Mouse (Mus musculus): ENCODE data around the gene Stxbp4. TPM values are rescaled to one million over a fixed set of nuclear protein-coding genes. Genes with fewer than 3 reads are reported as not detected.

The Stxbp4 gene
- total and polyA plus RNA-seq, 3 experiments: 4.0 to 4.9 TPM; not detected in 1

DNA sequence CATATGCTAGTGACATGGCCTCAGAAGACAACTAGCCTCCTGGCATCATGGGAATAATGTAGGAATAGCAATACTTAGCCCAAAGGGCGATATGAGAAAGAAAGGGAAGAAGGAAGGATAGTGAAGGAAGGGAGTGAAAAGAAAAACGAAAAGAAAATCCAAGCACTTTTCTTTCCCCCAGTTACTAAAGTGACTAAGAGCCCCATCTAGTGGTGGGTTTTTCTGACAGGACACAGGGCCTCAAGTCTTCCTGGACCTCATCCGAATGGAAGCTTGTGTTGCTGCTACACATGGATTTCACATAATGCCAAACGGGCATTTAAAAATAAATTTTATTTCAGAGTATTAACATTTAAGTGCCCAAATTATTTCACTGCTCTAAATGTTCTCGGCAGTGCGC is 14.4 kb downstream of the Stxbp4 start (continued):
- TF ChIP-seq NELFE (IDR thresholded peaks at IDR 0.05; ENCODE audit: low read depth, low read length) (no peak), JUND (IDR thresholded peaks at IDR 0.05; ENCODE audit: low read depth, low read length) (no peak), E2F4 (IDR thresholded peaks at IDR 0.05; ENCODE audit: borderline replicate concordance, low read depth, low read length) (no peak)

- peaks cover 0 to 2% of the 10 kb centered on the region in 2 experiments; a peak in 2 of 4 replicates for H3K36me3 ChIP-seq (ENCODE audit: control insufficient read depth in 1 of 2, insufficient read depth in 2 of 2, low read length in 2 of 2)
- DNase-seq (ENCODE audit: low read depth, low spot score): no peak
- TF ChIP-seq MYB (IDR thresholded peaks at IDR 0.05; ENCODE audit: low read depth, low read length) (no peak), POLR2A (IDR thresholded peaks at IDR 0.05; ENCODE audit: control insufficient read depth in 1 of 2, insufficient read depth in 1 of 2, low read depth in 1 of 2, low read length in 2 of 2, poor library complexity in 1 of 2) (no peak), ZKSCAN1 (IDR thresholded peaks at IDR 0.05; ENCODE audit: low read depth, low read length) (no peak), MAZ (IDR thresholded peaks at IDR 0.05; ENCODE audit: low read depth, low read length) (no peak), JUND (IDR thresholded peaks at IDR 0.05; ENCODE audit: low read depth, low read length) (no peak), USF1 (IDR thresholded peaks at IDR 0.05; ENCODE audit: low read depth, low read length) (no peak), SIN3A (IDR thresholded peaks at IDR 0.05; ENCODE audit: low read length) (no peak), CHD1 (IDR thresholded peaks at IDR 0.05; ENCODE audit: low read depth, low read length) (no peak), UBTF (IDR thresholded peaks at IDR 0.05; ENCODE audit: borderline replicate concordance, insufficient read depth, low read depth, low read length) (no peak), KAT2A (conservative IDR thresholded peaks at IDR 0.05; ENCODE audit: low read depth, low read length) (no peak), E2F4 (IDR thresholded peaks at IDR 0.05; ENCODE audit: borderline replicate concordance, low read depth, low read length) (no peak), CHD2 (IDR thresholded peaks at IDR 0.05; ENCODE audit: low read length) (no peak), MAX (IDR thresholded peaks at IDR 0.05; ENCODE audit: low read length) (no peak), MEF2A (IDR thresholded peaks at IDR 0.05; ENCODE audit: extremely low read depth, insufficient replicate concordance, low read depth, low read length, poor library complexity, severe bottlenecking) (no peak), TAL1 (IDR thresholded peaks at IDR 0.05; ENCODE audit: low read length) (no peak), RCOR1 (IDR thresholded peaks at IDR 0.05; ENCODE audit: low read depth, low read length) (no peak), ZC3H11A (IDR thresholded peaks at IDR 0.05; ENCODE audit: low read depth, low read length) (no peak)
- no peaks in the 10 kb centered on the region for H3K79me2 ChIP-seq (ENCODE audit: control insufficient read depth, insufficient read depth, low read length, poor library complexity)
- no peak overlapping the region for H3K27ac ChIP-seq (ENCODE audit: control insufficient read depth, low read depth, low read length)
- H3K9me3 ChIP-seq (replicated peaks; ENCODE audit: insufficient read depth, low read length): no peaks in the 10 kb centered on the region
- peaks cover 0 to 3% of the 10 kb centered on the region in 2 experiments; a peak in 1 of 4 replicates for H3K4me1 ChIP-seq (ENCODE audit: control insufficient read depth in 1 of 2, insufficient read depth in 2 of 2, low read length in 2 of 2)
- H3K27me3 ChIP-seq (ENCODE audit: control insufficient read depth in 1 of 2, insufficient read depth in 2 of 2, low read length in 2 of 2): no peaks in the 10 kb centered on the region
- no peak overlapping the region for H3K9ac ChIP-seq (ENCODE audit: control insufficient read depth, low read depth, low read length, poor library complexity, severe bottlenecking)
- no peak overlapping the region for H3K4me3 ChIP-seq (ENCODE audit: control insufficient read depth in 1 of 2, insufficient read depth in 1 of 2, low read depth in 2 of 2, low read length in 2 of 2)
Observed at GRCm38 (mm10) chr11:90622500-90622899, 15.4 kb downstream of the Stxbp4 start.

GRCm38 (mm10) chr11:90622044-90622443 is 15.8 kb downstream of the Stxbp4 start:
- no peak for TF ChIP-seq GABPA (IDR thresholded peaks at IDR 0.05; ENCODE audit: low read depth, low read length)
- no peak for TF ChIP-seq UBTF (IDR thresholded peaks at IDR 0.05; ENCODE audit: borderline replicate concordance, insufficient read depth, low read depth, low read length)
- TF ChIP-seq RCOR1 (IDR thresholded peaks at IDR 0.05; ENCODE audit: low read depth, low read length): no peak
- TF ChIP-seq BHLHE40 (IDR thresholded peaks at IDR 0.05; ENCODE audit: borderline replicate concordance, low read depth, low read length): no peak
- no peak for TF ChIP-seq JUND (IDR thresholded peaks at IDR 0.05; ENCODE audit: low read depth, low read length)
- no peak for TF ChIP-seq KAT2A (conservative IDR thresholded peaks at IDR 0.05; ENCODE audit: low read depth, low read length)
- no peak for TF ChIP-seq ETS1 (IDR thresholded peaks at IDR 0.05; ENCODE audit: low read depth, low read length)
- TF ChIP-seq E2F4 (IDR thresholded peaks at IDR 0.05; ENCODE audit: borderline replicate concordance, low read depth, low read length): no peak
- no peak for TF ChIP-seq NRF1 (IDR thresholded peaks at IDR 0.05; ENCODE audit: insufficient read depth, low read depth, low read length, poor library complexity, severe bottlenecking)
- no peak for TF ChIP-seq NELFE (IDR thresholded peaks at IDR 0.05; ENCODE audit: low read depth, low read length)
- no peak for TF ChIP-seq USF2 (IDR thresholded peaks at IDR 0.05; ENCODE audit: borderline replicate concordance in 1 of 2, insufficient read depth in 1 of 2, low read depth in 1 of 2, low read length in 2 of 2)
- no peak for TF ChIP-seq ELF1 (IDR thresholded peaks at IDR 0.05; ENCODE audit: low read depth, low read length)
- TF ChIP-seq POLR2A (IDR thresholded peaks at IDR 0.05; ENCODE audit: control insufficient read depth in 1 of 2, insufficient read depth in 1 of 2, low read depth in 1 of 2, low read length in 2 of 2, poor library complexity in 1 of 2): no peak
- TF ChIP-seq MAFK (IDR thresholded peaks at IDR 0.05; ENCODE audit: borderline replicate concordance, low read depth, low read length): no peak
- no peak for TF ChIP-seq USF1 (IDR thresholded peaks at IDR 0.05; ENCODE audit: low read depth, low read length)
- TF ChIP-seq CTCF (IDR thresholded peaks at IDR 0.05 in 2 of 3, conservative IDR thresholded peaks at IDR 0.05 in 1 of 3; ENCODE audit: control insufficient read depth in 1 of 3, insufficient read depth in 1 of 3, low read depth in 2 of 3, low read length in 3 of 3, poor library complexity in 1 of 3, severe bottlenecking in 1 of 3): no peak
- TF ChIP-seq CHD1 (IDR thresholded peaks at IDR 0.05; ENCODE audit: low read depth, low read length): no peak
- Histone ChIP-seq H3K27me3 (ENCODE audit: control insufficient read depth in 1 of 2, insufficient read depth in 2 of 2, low read length in 2 of 2) (no peaks in the 10 kb centered on the region), H3K79me2 (ENCODE audit: control insufficient read depth, insufficient read depth, low read length, poor library complexity) (no peaks in the 10 kb centered on the region), H3K36me3 (ENCODE audit: control insufficient read depth in 1 of 2, insufficient read depth in 2 of 2, low read length in 2 of 2) (peaks cover 0 to 2% of the 10 kb centered on the region in 2 experiments; a peak in 2 of 4 replicates), H3K4me3 (ENCODE audit: control insufficient read depth in 1 of 2, insufficient read depth in 1 of 2, low read depth in 2 of 2, low read length in 2 of 2) (no peak overlapping the region), H3K4me1 (ENCODE audit: control insufficient read depth in 1 of 2, insufficient read depth in 2 of 2, low read length in 2 of 2) (peaks cover 0 to 3% of the 10 kb centered on the region in 2 experiments; a peak in 1 of 4 replicates), H3K9ac (ENCODE audit: control insufficient read depth, low read depth, low read length, poor library complexity, severe bottlenecking) (no peak overlapping the region), H3K9me3 (replicated peaks; ENCODE audit: insufficient read depth, low read length) (no peaks in the 10 kb centered on the region), H3K27ac (ENCODE audit: control insufficient read depth, low read depth, low read length) (no peak overlapping the region)
- DNase-seq (ENCODE audit: low read depth, low spot score): no peak

Measured in MEL (cell line).